Mouse (Mus musculus) embryonic facial prominence, embryonic 10.5 days (tissue): ENCODE data around the gene Gins1. TPM values are rescaled to one million over a fixed set of nuclear protein-coding genes. Genes with fewer than 3 reads are reported as not detected.

Experiments used
- DNase-seq: peaks from one replicate; pipeline ENCODE4 v3.0.0-alpha.2; 2017; ENCODE audit warnings: low spot score
- H3K27ac ChIP-seq: fragments of 300-500 bp; sonication (generic); replicated peaks from 2 replicates; pipeline ENCODE4 v1.5.1; 2016; ENCODE audit warnings: mild to moderate bottlenecking
- H3K27me3 ChIP-seq: fragments of 300-500 bp; sonication (generic); replicated peaks from 2 replicates; pipeline ENCODE4 v1.6.1; 2016; ENCODE audit warnings: low read depth, mild to moderate bottlenecking; ENCODE audit not compliant: poor library complexity, severe bottlenecking
- H3K36me3 ChIP-seq: fragments of 300-500 bp; sonication (generic); replicated peaks from 2 replicates; pipeline ENCODE4 v1.6.1; 2016; ENCODE audit warnings: mild to moderate bottlenecking, moderate library complexity
- H3K4me1 ChIP-seq: fragments of 300-500 bp; sonication (generic); 2 replicates; pipeline ENCODE4 v1.6.1; 2016
- H3K4me3 ChIP-seq: fragments of 300-500 bp; sonication (generic); 2 replicates; pipeline ENCODE4 v1.5.1; 2016; ENCODE audit warnings: mild to moderate bottlenecking, moderate library complexity
- H3K9me3 ChIP-seq: fragments of 300-500 bp; sonication (generic); 2 replicates; pipeline ENCODE4 v1.6.1; 2016; ENCODE audit warnings: mild to moderate bottlenecking
- WGBS: fragments of 180-500 bp; shearing (Covaris S2); methylation state at CpG from one replicate; pipeline ENCODE4 v1.1.7; 2016; 5-methylcytosine and 5-hydroxymethylcytosine counted together
- polyA plus RNA-seq: library from polyadenylated mRNA; unstranded; fragments of >200 nt; fragmentation: Nextera tagmentation; extraction: Ambion mirVana; gene quantifications from 2 replicates; pipeline ENCODE4 v1.2.1, GENCODE M21; 2016

The Gins1 gene
- polyA plus RNA-seq: 74.1 and 76.0 TPM in 2 replicates

DNA sequence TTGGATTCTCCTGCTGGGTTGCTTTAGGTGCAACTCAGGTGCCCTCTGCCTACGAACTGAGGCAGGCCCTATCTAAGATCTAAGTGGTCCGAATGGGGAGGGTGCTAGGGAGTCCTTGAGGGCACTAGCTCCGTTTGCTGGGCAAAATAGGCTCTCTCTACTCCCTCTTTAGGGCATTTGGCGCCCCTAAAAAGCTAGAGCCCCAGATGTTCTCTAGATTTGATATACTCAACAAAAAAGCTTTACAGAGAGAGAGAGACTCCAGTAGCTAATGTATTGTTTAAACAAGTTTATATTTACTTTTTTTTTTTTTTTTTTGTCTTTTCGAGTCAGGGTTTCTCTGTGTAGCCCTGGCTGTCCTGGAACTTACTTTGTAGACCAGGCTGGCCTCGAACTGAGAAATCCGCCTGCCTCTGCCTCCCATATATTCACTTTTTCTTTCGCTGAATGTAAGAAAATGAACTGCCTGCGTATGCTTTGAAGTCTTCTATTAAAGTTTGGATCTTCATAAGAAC lies at the start of gene Gins1:
Gene Gins1 (plus strand): TSS at position 465 of the 515 bp plus-strand sequence.
- Histone ChIP-seq H3K9me3 (no peaks in the 10 kb centered on the region), H3K4me3 (peak within 1 kb of the TSS; percentile 85), H3K36me3 (peaks cover 6% of the 10 kb centered on the region), H3K27ac (peak within 1 kb of the TSS; percentile 90), H3K4me1 (peaks cover 24% of the 10 kb centered on the region), H3K27me3 (no peaks in the 10 kb centered on the region)
- no peak for DNase-seq
- 40% methylated on average over 9 of the region's 9 CpGs for WGBS

- H3K27ac ChIP-seq: no peak overlapping the region
- H3K36me3 ChIP-seq: no peaks in the 10 kb centered on the region
- no peaks in the 10 kb centered on the region for H3K9me3 ChIP-seq
- no peak overlapping the region for H3K4me3 ChIP-seq
- 86% methylated on average over 9 of the region's 9 CpGs for WGBS
- H3K4me1 ChIP-seq: no peaks in the 10 kb centered on the region
- peak; percentile 3 for DNase-seq
- H3K27me3 ChIP-seq: no peaks in the 10 kb centered on the region
These were observed 46.3 kb upstream of the Gins1 start for GRCm38 (mm10) chr2:150858724-150859487.

- DNase-seq: peak; percentile 5
- Histone ChIP-seq H3K27me3 (no peaks in the 10 kb centered on the region), H3K27ac (no peak overlapping the region), H3K4me3 (no peak overlapping the region), H3K4me1 (no peaks in the 10 kb centered on the region), H3K36me3 (no peaks in the 10 kb centered on the region), H3K9me3 (no peaks in the 10 kb centered on the region)
- WGBS: 81% methylated on average over 11 of the region's 11 CpGs
These were observed 45.3 kb upstream of the Gins1 start for GRCm38 (mm10) chr2:150859709-150860470.

- Histone ChIP-seq H3K27me3 (no peaks in the 10 kb centered on the region), H3K27ac (no peak overlapping the region), H3K4me3 (no peak overlapping the region), H3K4me1 (no peaks in the 10 kb centered on the region), H3K9me3 (peaks cover 5% of the 10 kb centered on the region; the same call in 1 of the 2 replicates), H3K36me3 (no peaks in the 10 kb centered on the region)
- WGBS: 93% methylated on average over 2 of the region's 2 CpGs
- no peak for DNase-seq
These were observed 44.1 kb upstream of the Gins1 start for GRCm38 (mm10) chr2:150861128-150861527.

DNA sequence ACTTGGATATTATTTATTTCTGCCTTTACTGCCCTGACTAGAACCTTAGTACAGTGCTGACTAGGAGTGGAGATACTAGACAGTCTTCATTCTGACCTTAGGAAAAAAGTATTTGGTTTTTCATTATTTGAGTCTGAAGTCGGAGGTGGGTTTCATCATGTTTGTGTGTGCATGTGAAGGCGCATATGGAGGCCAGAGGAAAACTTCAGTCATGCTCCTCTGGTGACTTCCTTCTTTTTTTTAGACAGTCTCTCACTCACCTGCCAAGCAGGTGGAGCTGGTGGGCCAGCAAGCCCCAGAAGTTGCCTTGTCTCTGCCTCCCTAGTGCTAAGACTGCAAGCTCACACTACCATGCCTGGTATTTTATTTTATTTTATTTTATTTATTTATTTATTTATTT lies 38.2 kb upstream of the Gins1 start:
- no peaks in the 10 kb centered on the region for H3K36me3 ChIP-seq

GRCm38 (mm10) chr2:150869446-150869845 lies 35.8 kb upstream of the Gins1 start:
- Histone ChIP-seq H3K27ac (no peak overlapping the region), H3K9me3 (peaks cover 5% of the 10 kb centered on the region; the same call in 1 of the 2 replicates), H3K4me3 (no peak overlapping the region), H3K27me3 (no peaks in the 10 kb centered on the region), H3K4me1 (no peaks in the 10 kb centered on the region), H3K36me3 (no peaks in the 10 kb centered on the region)
- whole genome bisulfite sequencing: 90% methylated on average over 1 of the region's 1 CpGs
- no peak for DNase-seq

More for the DNA sequence above, 38.2 kb upstream of the Gins1 start:
- Histone ChIP-seq H3K4me1 (no peaks in the 10 kb centered on the region), H3K9me3 (peaks cover 5% of the 10 kb centered on the region; the same call in 1 of the 2 replicates), H3K27me3 (no peaks in the 10 kb centered on the region), H3K27ac (no peak overlapping the region), H3K4me3 (no peak overlapping the region)
- DNase-seq: no peak
- 93% methylated on average over 2 of the region's 2 CpGs for whole genome bisulfite sequencing

DNA sequence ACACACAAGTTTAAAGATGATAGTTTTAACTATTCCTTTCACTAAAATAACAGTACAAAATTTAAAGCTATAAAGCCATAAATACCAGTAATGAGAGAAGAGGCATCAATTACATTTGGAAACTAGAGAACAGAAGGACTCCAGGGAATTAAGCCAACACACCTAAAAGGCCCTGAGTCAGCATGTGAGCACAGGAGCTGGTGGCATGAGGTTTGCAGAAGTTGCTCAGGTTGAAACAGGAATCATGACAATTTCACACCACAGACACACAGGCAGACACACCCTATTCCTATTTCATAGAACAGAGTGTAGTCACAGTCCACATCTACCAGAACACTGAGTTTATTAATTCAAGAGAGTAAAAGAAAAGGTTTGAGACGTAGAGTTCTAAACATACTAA lies 30.7 kb upstream of the Gins1 start:
- Histone ChIP-seq H3K9me3 (no peaks in the 10 kb centered on the region), H3K27me3 (no peaks in the 10 kb centered on the region), H3K4me3 (no peak overlapping the region), H3K27ac (no peak overlapping the region), H3K4me1 (no peaks in the 10 kb centered on the region), H3K36me3 (peaks cover 7% of the 10 kb centered on the region)
- DNase-seq: no peak
- 87% methylated on average over 1 of the region's 1 CpGs for WGBS

DNA sequence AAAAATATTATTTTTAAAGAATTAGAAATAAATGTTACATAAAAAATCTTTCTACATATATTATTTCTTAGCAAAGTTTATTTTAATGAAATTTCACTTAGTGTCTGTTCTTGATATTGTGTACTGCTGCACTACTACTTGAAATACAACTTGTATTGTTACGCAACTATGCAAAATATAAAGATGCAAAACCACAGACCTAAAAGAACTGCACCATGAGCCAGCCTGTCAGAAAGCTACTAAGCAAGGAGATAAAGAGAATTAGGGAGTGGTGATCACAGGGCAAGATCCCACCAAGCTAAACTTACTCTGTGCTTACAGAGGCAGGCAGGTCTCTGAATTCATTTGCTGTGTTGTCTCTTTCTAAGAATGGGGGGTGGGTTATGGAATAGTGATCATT lies 30.0 kb upstream of the Gins1 start:
- peaks cover 7% of the 10 kb centered on the region for H3K36me3 ChIP-seq
- no peaks in the 10 kb centered on the region for H3K4me1 ChIP-seq
- 96% methylated on average over 1 of the region's 1 CpGs for WGBS
- no peak overlapping the region for H3K4me3 ChIP-seq
- H3K27me3 ChIP-seq: no peaks in the 10 kb centered on the region
- DNase-seq: no peak
- no peaks in the 10 kb centered on the region for H3K9me3 ChIP-seq
- H3K27ac ChIP-seq: no peak overlapping the region

- no peak for DNase-seq
- Histone ChIP-seq H3K36me3 (peaks cover 7% of the 10 kb centered on the region), H3K9me3 (no peaks in the 10 kb centered on the region), H3K27me3 (no peaks in the 10 kb centered on the region), H3K27ac (no peak overlapping the region), H3K4me3 (no peak overlapping the region), H3K4me1 (no peaks in the 10 kb centered on the region)
- 87% methylated on average over 4 of the region's 4 CpGs for WGBS
These were observed 27.6 kb upstream of the Gins1 start for GRCm38 (mm10) chr2:150877561-150877960.

GRCm38 (mm10) chr2:150884075-150884778 lies 21.0 kb upstream of the Gins1 start:
- DNase-seq: no peak
- H3K27ac ChIP-seq: no peak overlapping the region
- no peaks in the 10 kb centered on the region for H3K27me3 ChIP-seq
- H3K36me3 ChIP-seq: peaks cover 9% of the 10 kb centered on the region; the same call in 1 of the 2 replicates
- H3K4me3 ChIP-seq: no peak overlapping the region
- H3K4me1 ChIP-seq: no peaks in the 10 kb centered on the region
- H3K9me3 ChIP-seq: no peaks in the 10 kb centered on the region
- WGBS: 88% methylated on average over 8 of the region's 8 CpGs

GRCm38 (mm10) chr2:150884779-150885110 lies 20.5 kb upstream of the Gins1 start:
- DNase-seq: no peak
- no peaks in the 10 kb centered on the region for H3K27me3 ChIP-seq
- H3K4me1 ChIP-seq: no peaks in the 10 kb centered on the region
- H3K4me3 ChIP-seq: no peak overlapping the region
- no peaks in the 10 kb centered on the region for H3K9me3 ChIP-seq
- peaks cover 9% of the 10 kb centered on the region; the same call in 1 of the 2 replicates for H3K36me3 ChIP-seq
- WGBS: 86% methylated on average over 1 of the region's 1 CpGs
- no peak overlapping the region for H3K27ac ChIP-seq

DNA sequence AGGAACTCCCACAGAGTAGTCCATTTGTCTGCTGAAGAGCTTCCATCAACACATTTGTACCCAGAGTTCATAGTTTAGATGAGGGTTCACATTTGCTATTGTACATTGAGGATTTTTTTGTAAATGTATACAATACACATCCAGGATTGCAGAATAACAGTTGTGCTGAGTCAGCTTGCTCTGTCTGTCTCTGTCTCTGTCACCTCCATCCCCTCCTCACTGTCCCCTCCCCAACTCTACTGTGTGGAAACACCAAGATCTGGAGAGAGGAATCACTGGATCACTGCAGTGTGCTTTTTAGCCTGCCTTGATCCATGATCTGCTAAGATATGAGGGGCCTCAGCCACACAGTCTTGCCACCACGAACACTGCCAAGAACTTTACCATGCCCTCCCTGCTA lies 19.4 kb upstream of the Gins1 start:
- Histone ChIP-seq H3K36me3 (peaks cover 9% of the 10 kb centered on the region; the same call in 1 of the 2 replicates), H3K9me3 (no peaks in the 10 kb centered on the region), H3K27ac (no peak overlapping the region), H3K4me1 (no peaks in the 10 kb centered on the region), H3K4me3 (no peak overlapping the region), H3K27me3 (no peaks in the 10 kb centered on the region)
- 84% methylated on average over 1 of the region's 1 CpGs for WGBS
- no peak for DNase-seq
